Mouse (Mus musculus): Measurements from ENCODE around the gene Lipc. TPM values are rescaled to one million over a fixed set of nuclear protein-coding genes. Genes with fewer than 3 reads are reported as not detected.
A peak's percentile ranks its signal among the peaks of the same experiment; 100 is the strongest.

Gene Lipc
- polyA plus RNA-seq, 1 experiment from 2014 or later = not detected

DNA sequence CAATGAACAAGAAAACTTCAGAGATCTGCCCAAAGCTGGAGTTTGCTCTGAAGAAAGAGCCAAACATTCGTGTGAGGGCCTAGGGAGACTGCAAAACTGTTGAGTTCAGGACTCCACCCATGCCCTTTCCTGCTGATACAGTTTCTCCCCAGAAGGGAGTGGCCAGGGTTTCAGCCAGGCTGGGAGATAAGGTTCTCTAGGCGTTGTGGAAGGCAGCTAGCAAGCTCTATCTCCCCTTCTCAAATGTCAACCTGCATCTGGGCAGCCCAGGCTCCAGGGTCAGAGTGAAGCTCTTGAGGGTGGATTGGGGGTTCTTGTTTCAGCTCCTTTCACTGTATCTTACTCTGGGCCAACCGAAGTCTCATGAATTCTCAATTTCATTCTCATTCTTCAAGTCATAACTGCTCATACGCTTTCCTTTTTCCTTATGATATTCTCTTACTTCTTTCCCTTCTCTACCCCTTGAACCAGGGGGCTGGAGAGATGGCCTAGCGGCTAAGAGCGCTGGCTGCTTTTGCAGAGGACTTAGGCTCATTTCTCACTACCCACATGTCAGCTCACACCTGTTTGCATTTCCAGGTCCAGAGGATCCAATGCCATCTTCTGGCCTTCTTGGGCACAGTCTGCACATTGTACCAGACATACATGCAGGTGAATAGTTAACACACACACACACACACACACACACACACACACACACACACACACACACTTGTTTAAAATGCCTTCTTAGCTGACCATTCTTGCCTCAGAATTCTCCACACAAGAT is 25.0 kb downstream of the Lipc start:
- no peaks in the 10 kb centered on the region for H3K36me3 ChIP-seq
- no peaks in the 10 kb centered on the region for H3K9me3 ChIP-seq
- 75% methylated on average over 6 of the region's 6 CpGs for WGBS
- H3K4me3 ChIP-seq (replicated peaks) = no peak overlapping the region
- H3K4me1 ChIP-seq (replicated peaks) = peaks cover 8% of the 10 kb centered on the region; the same call in 1 of the 2 replicates
- H3K4me2 ChIP-seq (replicated peaks) = no peak overlapping the region
- no peak overlapping the region for H3K27ac ChIP-seq
- H3K9ac ChIP-seq (replicated peaks) = no peak overlapping the region
- no peaks in the 10 kb centered on the region for H3K27me3 ChIP-seq
- ATAC-seq = no peak

GRCm38 (mm10) chr9:70925225-70925624 is 26.8 kb downstream of the Lipc start:
- no peaks in the 10 kb centered on the region for H3K9me3 ChIP-seq
- ATAC-seq = no peak
- WGBS = 87% methylated on average over 6 of the region's 6 CpGs
- no peak overlapping the region for H3K4me3 ChIP-seq (replicated peaks)
- no peak overlapping the region for H3K9ac ChIP-seq (replicated peaks)
- no peak overlapping the region for H3K27ac ChIP-seq
- H3K4me2 ChIP-seq (replicated peaks) = no peak overlapping the region
- peaks cover 10% of the 10 kb centered on the region; the same call in 1 of the 2 replicates for H3K4me1 ChIP-seq (replicated peaks)
- H3K27me3 ChIP-seq = no peaks in the 10 kb centered on the region
- no peaks in the 10 kb centered on the region for H3K36me3 ChIP-seq

GRCm38 (mm10) chr9:70924763-70925162 is 27.3 kb downstream of the Lipc start:
- no peak overlapping the region for H3K4me2 ChIP-seq (replicated peaks)
- no peak for ATAC-seq
- H3K9me3 ChIP-seq = no peaks in the 10 kb centered on the region
- no peak overlapping the region for H3K27ac ChIP-seq
- peaks cover 10% of the 10 kb centered on the region; the same call in 1 of the 2 replicates for H3K4me1 ChIP-seq (replicated peaks)
- H3K4me3 ChIP-seq (replicated peaks) = no peak overlapping the region
- no peaks in the 10 kb centered on the region for H3K36me3 ChIP-seq
- 86% methylated on average over 3 of the region's 3 CpGs for WGBS
- no peak overlapping the region for H3K9ac ChIP-seq (replicated peaks)
- H3K27me3 ChIP-seq = no peaks in the 10 kb centered on the region

DNA sequence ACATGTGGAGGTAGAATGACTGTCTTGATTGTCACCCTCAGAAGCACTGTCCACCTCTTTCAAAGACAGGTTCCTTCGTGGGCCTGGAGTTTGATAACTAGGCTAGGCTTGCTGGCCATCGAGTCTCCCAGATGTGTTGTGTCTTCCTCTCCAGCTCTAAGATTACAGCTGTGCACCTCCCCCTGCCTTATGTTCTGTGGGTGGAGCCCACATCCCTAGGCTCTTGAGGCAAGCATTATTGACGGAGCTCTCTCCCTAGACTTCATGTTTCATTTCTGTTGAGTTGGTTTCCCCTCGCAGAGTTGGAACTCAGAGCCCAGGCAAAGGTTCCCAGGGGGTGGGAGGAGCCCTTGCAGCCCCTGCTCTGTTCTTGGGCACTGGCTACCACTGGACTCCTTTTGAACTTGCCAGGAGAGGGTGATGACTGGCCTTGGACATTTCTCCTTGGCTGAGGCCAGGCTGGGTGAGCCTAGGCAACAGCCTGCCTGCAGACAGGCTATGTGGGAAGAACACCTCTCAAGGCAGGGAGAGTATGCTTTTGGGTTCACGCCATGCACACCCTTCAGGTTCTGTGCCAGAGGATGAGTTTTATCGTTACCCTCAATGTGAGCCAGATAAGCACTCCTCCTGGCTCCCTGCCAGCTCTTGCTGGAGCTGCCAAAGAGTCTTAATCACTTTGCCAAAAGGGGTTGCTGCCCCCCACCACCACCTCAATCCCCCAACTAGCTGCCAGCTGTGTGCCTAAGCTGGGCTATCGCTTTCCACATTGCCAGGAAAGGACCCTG is 30.1 kb downstream of the Lipc start:
- no peak overlapping the region for H3K4me2 ChIP-seq (replicated peaks)
- peak; percentile 68 for ATAC-seq

GRCm38 (mm10) chr9:70921132-70921531 is 30.9 kb downstream of the Lipc start:
- 85% methylated on average over 3 of the region's 3 CpGs for WGBS

More for the DNA sequence above, 30.1 kb downstream of the Lipc start:
- Histone ChIP-seq H3K36me3 (no peaks in the 10 kb centered on the region), H3K9me3 (no peaks in the 10 kb centered on the region), H3K4me1 (replicated peaks) (peaks cover 10% of the 10 kb centered on the region; the same call in 1 of the 2 replicates), H3K27ac (no peak overlapping the region), H3K27me3 (no peaks in the 10 kb centered on the region), H3K9ac (replicated peaks) (no peak overlapping the region), H3K4me3 (replicated peaks) (no peak overlapping the region)
- 71% methylated on average over 7 of the region's 7 CpGs for WGBS

GRCm38 (mm10) chr9:70919271-70919670 is 32.8 kb downstream of the Lipc start:
- H3K27me3 ChIP-seq = no peaks in the 10 kb centered on the region
- no peaks in the 10 kb centered on the region for H3K9me3 ChIP-seq
- no peak for ATAC-seq
- WGBS = 92% methylated on average over 3 of the region's 3 CpGs
- H3K27ac ChIP-seq = no peak overlapping the region
- no peak overlapping the region for H3K4me2 ChIP-seq (replicated peaks)
- no peak overlapping the region for H3K9ac ChIP-seq (replicated peaks)
- peaks cover 15% of the 10 kb centered on the region; the same call in 1 of the 2 replicates for H3K4me1 ChIP-seq (replicated peaks)
- H3K4me3 ChIP-seq (replicated peaks) = no peak overlapping the region
- H3K36me3 ChIP-seq = no peaks in the 10 kb centered on the region

More at GRCm38 (mm10) chr9:70921132-70921531, 30.9 kb downstream of the Lipc start:
- Histone ChIP-seq H3K27me3 (no peaks in the 10 kb centered on the region), H3K9me3 (no peaks in the 10 kb centered on the region), H3K9ac (replicated peaks) (no peak overlapping the region), H3K4me3 (replicated peaks) (no peak overlapping the region), H3K27ac (no peak overlapping the region), H3K4me1 (replicated peaks) (peaks cover 15% of the 10 kb centered on the region; the same call in 1 of the 2 replicates), H3K36me3 (no peaks in the 10 kb centered on the region), H3K4me2 (replicated peaks) (no peak overlapping the region)
- ATAC-seq = no peak

DNA sequence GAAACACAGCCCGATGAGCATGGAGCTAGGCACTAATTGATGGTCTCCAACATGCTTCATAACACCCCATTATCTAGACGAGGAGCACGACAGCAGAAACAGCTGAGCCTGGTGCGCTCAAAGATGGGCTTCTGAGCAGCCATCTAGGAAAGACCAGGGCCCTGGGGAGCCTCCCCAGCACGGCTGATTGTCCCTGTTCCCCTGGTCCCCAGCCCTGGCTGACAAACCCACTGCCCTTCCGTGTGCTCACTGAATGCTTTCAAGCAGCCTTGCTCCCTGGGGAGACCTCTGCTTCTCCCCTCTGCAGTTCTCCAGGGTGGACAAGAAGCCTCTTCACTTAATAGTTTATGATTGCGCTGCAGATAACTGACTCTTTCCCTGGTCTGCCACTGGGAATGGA is 35.5 kb downstream of the Lipc start:
- H3K4me3 ChIP-seq (replicated peaks) = no peak overlapping the region
- ATAC-seq = no peak
- H3K9me3 ChIP-seq = no peaks in the 10 kb centered on the region
- no peaks in the 10 kb centered on the region for H3K27me3 ChIP-seq
- no peak overlapping the region for H3K9ac ChIP-seq (replicated peaks)
- 52% methylated on average over 7 of the region's 7 CpGs for WGBS
- no peak overlapping the region for H3K27ac ChIP-seq
- peaks cover 6% of the 10 kb centered on the region; the same call in 1 of the 2 replicates for H3K4me1 ChIP-seq (replicated peaks)
- H3K4me2 ChIP-seq (replicated peaks) = no peak overlapping the region
- H3K36me3 ChIP-seq = no peaks in the 10 kb centered on the region

DNA sequence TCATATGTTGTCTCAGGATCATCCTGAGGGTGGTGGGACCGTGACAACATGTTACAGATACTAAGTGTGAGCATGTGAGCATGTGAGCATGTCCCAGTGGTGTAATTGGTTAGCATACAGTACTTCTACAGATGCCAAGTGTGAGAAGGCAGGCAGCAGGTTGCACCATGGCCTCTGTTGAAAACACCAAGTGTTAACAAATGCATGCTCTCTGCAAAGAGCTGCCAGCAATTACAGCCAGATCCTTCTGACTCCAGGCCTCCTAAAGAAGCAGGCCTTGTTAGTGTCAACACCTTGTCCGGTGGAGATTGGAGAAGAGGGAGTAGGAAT is 36.7 kb downstream of the Lipc start:
- Histone ChIP-seq H3K4me1 (replicated peaks) (peaks cover 6% of the 10 kb centered on the region; the same call in 1 of the 2 replicates), H3K4me2 (replicated peaks) (no peak overlapping the region), H3K4me3 (replicated peaks) (no peak overlapping the region), H3K27ac (no peak overlapping the region), H3K9ac (replicated peaks) (no peak overlapping the region), H3K27me3 (no peaks in the 10 kb centered on the region), H3K36me3 (no peaks in the 10 kb centered on the region), H3K9me3 (no peaks in the 10 kb centered on the region)
- no peak for ATAC-seq
- 88% methylated on average over 2 of the region's 2 CpGs for WGBS

DNA sequence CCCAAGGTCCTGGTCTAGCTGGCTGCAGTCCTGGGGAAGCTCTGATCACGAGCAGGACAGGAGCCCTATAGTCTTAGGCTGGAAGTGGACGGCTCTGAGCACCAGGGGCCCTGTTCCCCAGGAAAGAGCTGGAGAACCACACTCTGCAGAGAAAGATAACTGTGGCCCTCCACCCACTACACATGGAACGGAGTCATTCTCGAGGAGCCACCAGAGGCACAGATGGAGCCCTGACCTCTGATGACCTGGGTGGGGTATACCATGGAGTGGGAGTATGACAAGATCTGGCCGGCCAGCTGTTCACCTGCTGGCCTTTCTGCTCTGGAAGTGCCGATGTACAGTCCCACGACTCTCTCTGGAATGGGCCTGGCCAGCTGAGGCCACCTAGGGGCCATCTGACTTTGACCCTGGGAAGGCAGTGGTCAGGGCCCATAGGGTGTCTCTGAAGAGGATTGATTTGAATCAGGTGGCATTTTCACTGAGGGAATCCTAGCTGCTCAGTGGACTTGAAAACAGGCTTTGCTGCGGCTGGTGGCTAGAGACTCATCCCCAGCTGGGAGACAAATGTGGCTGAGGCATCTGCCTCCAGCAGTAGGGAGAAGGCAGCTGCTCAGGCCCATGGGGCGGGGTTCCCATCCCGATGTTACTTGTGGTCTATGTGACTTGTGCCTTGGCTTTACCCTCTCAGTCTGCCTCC is 37.2 kb downstream of the Lipc start:
- Histone ChIP-seq H3K36me3 (no peaks in the 10 kb centered on the region), H3K27me3 (no peaks in the 10 kb centered on the region), H3K9ac (replicated peaks) (no peak overlapping the region), H3K4me2 (replicated peaks) (no peak overlapping the region), H3K27ac (no peak overlapping the region), H3K9me3 (no peaks in the 10 kb centered on the region), H3K4me3 (replicated peaks) (no peak overlapping the region), H3K4me1 (replicated peaks) (peaks cover 6% of the 10 kb centered on the region; the same call in 1 of the 2 replicates)
- WGBS = 72% methylated on average over 10 of the region's 10 CpGs
- no peak for ATAC-seq

DNA sequence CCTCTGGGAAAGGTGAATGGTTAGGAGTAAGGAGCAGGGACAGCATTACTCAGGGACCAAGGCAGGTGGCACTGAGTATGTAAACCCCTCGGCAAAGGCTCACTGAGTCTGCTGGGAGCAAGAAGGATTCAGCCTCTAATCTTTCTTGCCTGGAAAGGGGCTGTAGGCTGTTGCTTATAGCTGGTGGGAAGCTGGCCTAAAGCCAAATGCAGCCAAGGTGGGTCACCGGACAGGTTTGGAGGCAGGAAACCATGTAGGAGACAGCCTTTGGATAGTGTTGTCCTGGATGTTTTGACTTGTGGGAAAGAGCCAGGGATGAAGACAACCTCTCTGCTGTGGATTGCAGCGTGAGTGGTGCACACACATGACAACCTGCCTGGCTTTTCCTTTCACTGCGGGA is 40.9 kb downstream of the Lipc start:
- no peak overlapping the region for H3K4me2 ChIP-seq (replicated peaks)
- no peaks in the 10 kb centered on the region for H3K36me3 ChIP-seq
- H3K4me3 ChIP-seq (replicated peaks) = no peak overlapping the region
- H3K4me1 ChIP-seq (replicated peaks) = no peaks in the 10 kb centered on the region
- H3K9ac ChIP-seq (replicated peaks) = no peak overlapping the region
- ATAC-seq = no peak
- WGBS = 87% methylated on average over 4 of the region's 4 CpGs
- H3K27ac ChIP-seq = no peak overlapping the region
- H3K9me3 ChIP-seq = no peaks in the 10 kb centered on the region
- no peaks in the 10 kb centered on the region for H3K27me3 ChIP-seq

GRCm38 (mm10) chr9:70910351-70910750 is 41.7 kb downstream of the Lipc start:
- no peaks in the 10 kb centered on the region for H3K27me3 ChIP-seq
- ATAC-seq = no peak
- H3K4me1 ChIP-seq (replicated peaks) = no peaks in the 10 kb centered on the region
- no peak overlapping the region for H3K9ac ChIP-seq (replicated peaks)
- no peaks in the 10 kb centered on the region for H3K36me3 ChIP-seq
- no peak overlapping the region for H3K4me2 ChIP-seq (replicated peaks)
- H3K4me3 ChIP-seq (replicated peaks) = no peak overlapping the region
- H3K27ac ChIP-seq = no peak overlapping the region
- 85% methylated on average over 6 of the region's 6 CpGs for WGBS
- H3K9me3 ChIP-seq = no peaks in the 10 kb centered on the region

All from midbrain, embryonic 13.5 days (tissue).